In the genomic region with DNA sequence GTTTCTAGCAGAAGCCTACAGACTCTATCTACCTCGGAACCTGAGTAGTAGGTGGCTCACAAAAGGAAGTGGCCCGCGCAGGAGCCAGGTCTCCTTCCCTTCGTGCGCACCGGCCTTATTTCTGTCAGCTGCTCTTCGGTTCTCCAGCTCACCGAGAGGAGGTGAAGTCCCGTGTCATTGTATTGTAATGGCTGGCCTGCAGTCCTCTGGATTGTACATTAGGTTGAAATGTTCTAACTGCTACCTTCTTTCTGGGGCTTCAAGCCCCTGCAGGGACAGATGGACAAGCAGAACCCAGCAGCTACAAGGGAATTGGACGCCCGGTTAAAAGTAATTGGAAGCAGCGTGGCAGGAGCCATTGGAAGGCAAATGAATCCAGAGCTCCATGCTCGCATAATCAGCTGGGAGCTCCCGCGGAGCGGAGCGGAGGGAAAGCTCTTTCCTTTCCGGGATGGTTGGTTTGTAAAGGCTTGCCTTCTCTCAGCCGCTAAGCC, we compare ENCODE assay signal across 9 mouse cellular contexts.
DNase-seq lines count a peak whose midpoint lies in the region; ATAC-seq and TF ChIP-seq lines count a peak whose summit lies in the region.
"Had no signal": no experiment of that assay in that cellular context is flagged by ENCODE, and none has a peak within 500 bp of the region (broad histone marks: within the 10 kb centered on the region; RNA-seq: fewer than 3 reads in every experiment).

No protein-coding gene starts in this region.

- no peak for TF ChIP-seq EP300 in heart, adult 2 months (IDR thresholded peaks at IDR 0.05; ENCODE audit: insufficient read depth, low read depth, low read length)

- H3K9me3 ChIP-seq in forebrain, embryonic 14.5 days (replicated peaks; ENCODE audit: control insufficient read depth, low read length) = no peaks in the 10 kb centered on the region
- H3K9me3 ChIP-seq in intestine, embryonic 15.5 days = no peaks in the 10 kb centered on the region
- H3K9me3 ChIP-seq in midbrain, embryonic 10.5 days (replicated peaks) = no peaks in the 10 kb centered on the region

- H3K27ac ChIP-seq in heart, adult 2 months = no peak overlapping the region
- no peak overlapping the region for H3K27ac ChIP-seq in forebrain, embryonic 14.5 days (ENCODE audit: low read depth, low read length)
- no peak overlapping the region for H3K27ac ChIP-seq in intestine, embryonic 15.5 days
- peak overlapping the region; percentile 67 for H3K27ac ChIP-seq in midbrain, embryonic 10.5 days (replicated peaks)

- intact Hi-C loops in heart, adult 2 months (cut with DNase I) = no loop called here

- no peaks in the 10 kb centered on the region for H3K36me3 ChIP-seq in heart, adult 2 months (ENCODE audit: control insufficient read depth, insufficient read depth, low read length)
- H3K36me3 ChIP-seq in forebrain, embryonic 14.5 days (ENCODE audit: control insufficient read depth, insufficient read depth, low read length) = no peaks in the 10 kb centered on the region
- no peaks in the 10 kb centered on the region for H3K36me3 ChIP-seq in intestine, embryonic 15.5 days
- H3K36me3 ChIP-seq in midbrain, embryonic 10.5 days = no peaks in the 10 kb centered on the region

- H3K4me1 ChIP-seq in heart, adult 2 months (ENCODE audit: control insufficient read depth, insufficient read depth, low read length) = no peaks in the 10 kb centered on the region
- peaks cover 9% of the 10 kb centered on the region for H3K4me1 ChIP-seq in forebrain, embryonic 14.5 days (ENCODE audit: control insufficient read depth, insufficient read depth, low read length)
- no peaks in the 10 kb centered on the region for H3K4me1 ChIP-seq in intestine, embryonic 15.5 days (replicated peaks)
- H3K4me1 ChIP-seq in midbrain, embryonic 10.5 days = peaks cover 17% of the 10 kb centered on the region

- WGBS in heart, adult 2 months = 2% methylated on average over 19 of the region's 19 CpGs
- WGBS in forebrain, embryonic 14.5 days = 1% methylated on average over 19 of the region's 19 CpGs
- WGBS in intestine, embryonic 15.5 days = 3% methylated on average over 19 of the region's 19 CpGs
- under 1% methylated on average over 19 of the region's 19 CpGs for WGBS in midbrain, embryonic 10.5 days

- H3K79me2 ChIP-seq in heart, adult 2 months (replicated peaks; ENCODE audit: control insufficient read depth, insufficient read depth, low read length) = no peaks in the 10 kb centered on the region

- peak overlapping the region; percentile 44 for H3K4me2 ChIP-seq in forebrain, embryonic 14.5 days (ENCODE audit: low read length)
- H3K4me2 ChIP-seq in intestine, embryonic 15.5 days (replicated peaks) = peak overlapping the region; percentile 50

- H3K9ac ChIP-seq in heart, adult 2 months (ENCODE audit: low read depth, low read length) = no peak overlapping the region
- peak overlapping the region; percentile 6; the same call in 1 of the 2 replicates for H3K9ac ChIP-seq in forebrain, embryonic 14.5 days (ENCODE audit: low read length)
- H3K9ac ChIP-seq in intestine, embryonic 15.5 days = no peak overlapping the region

- DNase-seq in heart, adult 2 months = peak in 1 of 2 experiments; percentile 22
- DNase-seq in heart, adult 9 months (ENCODE audit: low spot score in 2 of 2) = no peak
- DNase-seq in forebrain, embryonic 14.5 days (ENCODE audit: low spot score) = peak; percentile 85
- DNase-seq in midbrain, embryonic 10.5 days (ENCODE audit: low spot score) = peak; percentile 67
- DNase-seq in thymus, adult 18-20 months = no peak

- peak; percentile 18; the same call in 1 of the 2 replicates for ATAC-seq in cerebellum, adult (ENCODE audit: insufficient number of reproducible peaks, low FRiP score, low TSS enrichment)
- peak; percentile 45; the same call in 1 of the 2 replicates for ATAC-seq in forebrain, embryonic 14.5 days
- ATAC-seq in intestine, embryonic 15.5 days = no peak
- ATAC-seq in megakaryocyte, adult 5-6 weeks (ENCODE audit: poor library complexity, severe bottlenecking) = no peak

- peak overlapping the region; percentile 30; the same call in 1 of the 2 replicates for H3K4me3 ChIP-seq in heart, adult 2 months
- peak overlapping the region; percentile 3; the same call in 1 of the 2 replicates for H3K4me3 ChIP-seq in forebrain, embryonic 14.5 days (ENCODE audit: low read depth, low read length)
- H3K4me3 ChIP-seq in intestine, embryonic 15.5 days (replicated peaks) = no peak overlapping the region
- peak overlapping the region; percentile 45 for H3K4me3 ChIP-seq in midbrain, embryonic 10.5 days
- H3K4me3 ChIP-seq: myocyte had no signal

- no peak for TF ChIP-seq CTCF in heart, adult 2 months (IDR thresholded peaks at IDR 0.05)

- no peak for TF ChIP-seq POLR2A in heart, adult 2 months (IDR thresholded peaks at IDR 0.05; ENCODE audit: insufficient read depth, low read depth, low read length)

- 0 out of 2 replicates have a peak, but pooled peaks cover 3% of the 10 kb centered on the region for H3K27me3 ChIP-seq in heart, adult 2 months (ENCODE audit: control insufficient read depth, insufficient read depth, low read length)
- H3K27me3 ChIP-seq in forebrain, embryonic 14.5 days (replicated peaks; ENCODE audit: control insufficient read depth, insufficient read depth, low read length) = no peaks in the 10 kb centered on the region
- H3K27me3 ChIP-seq in intestine, embryonic 15.5 days (replicated peaks) = peaks cover 2% of the 10 kb centered on the region; the same call in 1 of the 2 replicates
- H3K27me3 ChIP-seq in midbrain, embryonic 10.5 days (ENCODE audit: low read depth, poor library complexity, severe bottlenecking) = peaks cover 45% of the 10 kb centered on the region

Comparison
In these comparisons a context has a peak if more than half of its experiments do, and no peak if none do; other contexts are left out.
1. DNase-seq: peak in forebrain, embryonic 14.5 days (single experiment) and midbrain, embryonic 10.5 days (single experiment); none in heart, adult 9 months (0 of 2) and thymus, adult 18-20 months (0 of 2).
2. ATAC-seq: peak in cerebellum, adult (single experiment) and forebrain, embryonic 14.5 days (single experiment); none in intestine, embryonic 15.5 days (single experiment) and megakaryocyte, adult 5-6 weeks (single experiment).